In genomic region chr1:25189261-25189660, GRCm38 (mm10) we compare ENCODE assay signal across 13 mouse cellular contexts.
DNase-seq lines count a peak whose midpoint lies in the region; ATAC-seq lines count a peak whose summit lies in the region.
"Had no signal": no experiment of that assay in that cellular context is flagged by ENCODE, and none has a peak within 500 bp of the region (broad histone marks: within the 10 kb centered on the region; RNA-seq: fewer than 3 reads in every experiment).

No protein-coding gene starts in this region.

- peaks cover 14% of the 10 kb centered on the region for H3K4me1 ChIP-seq in midbrain, embryonic 13.5 days (replicated peaks)
- no peaks in the 10 kb centered on the region for H3K4me1 ChIP-seq in midbrain, embryonic 11.5 days (ENCODE audit: control insufficient read depth, insufficient read depth, low read length)
- peaks cover 10% of the 10 kb centered on the region; the same call in 1 of the 2 replicates for H3K4me1 ChIP-seq in embryonic facial prominence, embryonic 12.5 days
- H3K4me1 ChIP-seq in hindbrain, embryonic 16.5 days (ENCODE audit: control insufficient read depth, insufficient read depth, low read depth, low read length): no peaks in the 10 kb centered on the region
- no peaks in the 10 kb centered on the region for H3K4me1 ChIP-seq in neural tube, embryonic 11.5 days (ENCODE audit: control insufficient read depth, insufficient read depth, low read length)
- H3K4me1 ChIP-seq in liver, embryonic 12.5 days: no peaks in the 10 kb centered on the region
- H3K4me1 ChIP-seq: heart, embryonic 13.5 days had no signal

- no peak for DNase-seq in midbrain, embryonic 11.5 days (ENCODE audit: low spot score, missing footprints)
- DNase-seq in neural tube, embryonic 11.5 days (ENCODE audit: low spot score): peak; percentile 38
- DNase-seq in ovary, postnatal 10 days (ENCODE audit: low spot score): no peak
- no peak for DNase-seq in spleen, postnatal 36 days (ENCODE audit: low spot score in 2 of 2)
- DNase-seq: adrenal gland, postnatal 25 days; thymus, postnatal 36 days had no signal

- peak overlapping the region; percentile 41 for H3K27ac ChIP-seq in midbrain, embryonic 13.5 days
- H3K27ac ChIP-seq in midbrain, embryonic 11.5 days (ENCODE audit: low read depth, low read length): no peak overlapping the region
- H3K27ac ChIP-seq in embryonic facial prominence, embryonic 12.5 days: no peak overlapping the region
- H3K27ac ChIP-seq in hindbrain, embryonic 16.5 days (ENCODE audit: low read depth, low read length): peak overlapping the region; percentile 37; the same call in 1 of the 2 replicates
- no peak overlapping the region for H3K27ac ChIP-seq in neural tube, embryonic 11.5 days (ENCODE audit: low read depth, low read length)
- H3K27ac ChIP-seq in liver, embryonic 12.5 days: no peak overlapping the region
- H3K27ac ChIP-seq: heart, embryonic 13.5 days; liver, embryonic 14.5 days had no signal

- H3K9me3 ChIP-seq in midbrain, embryonic 13.5 days: no peaks in the 10 kb centered on the region
- no peaks in the 10 kb centered on the region for H3K9me3 ChIP-seq in midbrain, embryonic 11.5 days (ENCODE audit: control insufficient read depth, low read length)
- no peaks in the 10 kb centered on the region for H3K9me3 ChIP-seq in embryonic facial prominence, embryonic 12.5 days
- H3K9me3 ChIP-seq in hindbrain, embryonic 16.5 days (ENCODE audit: control insufficient read depth, low read length): no peaks in the 10 kb centered on the region
- no peaks in the 10 kb centered on the region for H3K9me3 ChIP-seq in neural tube, embryonic 11.5 days (ENCODE audit: control insufficient read depth, low read length)
- no peaks in the 10 kb centered on the region for H3K9me3 ChIP-seq in liver, embryonic 12.5 days (replicated peaks)
- H3K9me3 ChIP-seq: heart, embryonic 13.5 days had no signal

- 72% methylated on average over 9 of the region's 9 CpGs for WGBS in midbrain, embryonic 13.5 days
- WGBS in midbrain, embryonic 11.5 days: 78% methylated on average over 9 of the region's 9 CpGs
- WGBS in embryonic facial prominence, embryonic 12.5 days: 26% methylated on average over 9 of the region's 9 CpGs
- WGBS in hindbrain, embryonic 16.5 days: 54% methylated on average over 9 of the region's 9 CpGs
- WGBS in neural tube, embryonic 11.5 days: 60% methylated on average over 9 of the region's 9 CpGs
- 52% methylated on average over 9 of the region's 9 CpGs for WGBS in liver, embryonic 12.5 days (ENCODE audit: insufficient replicate concordance)

- ATAC-seq in midbrain, embryonic 13.5 days: no peak
- no peak for ATAC-seq in midbrain, embryonic 11.5 days (ENCODE audit: low FRiP score)
- no peak for ATAC-seq in embryonic facial prominence, embryonic 12.5 days (ENCODE audit: insufficient number of reproducible peaks, insufficient read depth, low FRiP score, low TSS enrichment)
- ATAC-seq in hindbrain, embryonic 16.5 days: 0 out of 2 replicates have a peak, but pooled peaks have one; percentile 21
- no peak for ATAC-seq in neural tube, embryonic 11.5 days (ENCODE audit: insufficient read depth, low FRiP score, low TSS enrichment)
- ATAC-seq in liver, embryonic 12.5 days: no peak
- ATAC-seq: CD4-positive, CD25-positive, alpha-beta regulatory T cell, adult 4 months had no signal

- no peaks in the 10 kb centered on the region for H3K27me3 ChIP-seq in midbrain, embryonic 13.5 days
- H3K27me3 ChIP-seq in midbrain, embryonic 11.5 days (ENCODE audit: control insufficient read depth, insufficient read depth, low read length): no peaks in the 10 kb centered on the region
- H3K27me3 ChIP-seq in embryonic facial prominence, embryonic 12.5 days: no peaks in the 10 kb centered on the region
- no peaks in the 10 kb centered on the region for H3K27me3 ChIP-seq in hindbrain, embryonic 16.5 days (replicated peaks; ENCODE audit: control insufficient read depth, insufficient read depth, low read length)
- H3K27me3 ChIP-seq in neural tube, embryonic 11.5 days (ENCODE audit: control insufficient read depth, insufficient read depth, low read length): no peaks in the 10 kb centered on the region
- no peaks in the 10 kb centered on the region for H3K27me3 ChIP-seq in liver, embryonic 12.5 days (replicated peaks)
- H3K27me3 ChIP-seq: heart, embryonic 13.5 days had no signal

- no peak overlapping the region for H3K4me2 ChIP-seq in midbrain, embryonic 13.5 days (replicated peaks)
- H3K4me2 ChIP-seq in midbrain, embryonic 11.5 days: no peak overlapping the region
- peak overlapping the region; percentile 13; the same call in 1 of the 2 replicates for H3K4me2 ChIP-seq in embryonic facial prominence, embryonic 12.5 days (replicated peaks)
- no peak overlapping the region for H3K4me2 ChIP-seq in hindbrain, embryonic 16.5 days (ENCODE audit: low read length)
- H3K4me2 ChIP-seq in neural tube, embryonic 11.5 days (ENCODE audit: low read depth): no peak overlapping the region
- H3K4me2 ChIP-seq in liver, embryonic 12.5 days: no peak overlapping the region
- H3K4me2 ChIP-seq: heart, embryonic 13.5 days had no signal

- H3K36me3 ChIP-seq in midbrain, embryonic 13.5 days: no peaks in the 10 kb centered on the region
- no peaks in the 10 kb centered on the region for H3K36me3 ChIP-seq in midbrain, embryonic 11.5 days (ENCODE audit: control insufficient read depth, insufficient read depth, low read length)
- no peaks in the 10 kb centered on the region for H3K36me3 ChIP-seq in embryonic facial prominence, embryonic 12.5 days
- no peaks in the 10 kb centered on the region for H3K36me3 ChIP-seq in hindbrain, embryonic 16.5 days (ENCODE audit: control insufficient read depth, insufficient read depth, low read length)
- no peaks in the 10 kb centered on the region for H3K36me3 ChIP-seq in neural tube, embryonic 11.5 days (ENCODE audit: control insufficient read depth, insufficient read depth, low read length)
- no peaks in the 10 kb centered on the region for H3K36me3 ChIP-seq in liver, embryonic 12.5 days
- H3K36me3 ChIP-seq: heart, embryonic 13.5 days had no signal

- no peak overlapping the region for H3K9ac ChIP-seq in midbrain, embryonic 13.5 days (replicated peaks)
- H3K9ac ChIP-seq in midbrain, embryonic 11.5 days (ENCODE audit: low read length): no peak overlapping the region
- H3K9ac ChIP-seq in embryonic facial prominence, embryonic 12.5 days: no peak overlapping the region
- no peak overlapping the region for H3K9ac ChIP-seq in hindbrain, embryonic 16.5 days (ENCODE audit: low read depth, low read length)
- no peak overlapping the region for H3K9ac ChIP-seq in neural tube, embryonic 11.5 days (ENCODE audit: low read length)
- H3K9ac ChIP-seq in liver, embryonic 12.5 days: no peak overlapping the region
- H3K9ac ChIP-seq: heart, embryonic 13.5 days; liver, embryonic 14.5 days had no signal

- H3K4me3 ChIP-seq in midbrain, embryonic 13.5 days (replicated peaks): no peak overlapping the region
- no peak overlapping the region for H3K4me3 ChIP-seq in midbrain, embryonic 11.5 days (ENCODE audit: low read depth, low read length)
- no peak overlapping the region for H3K4me3 ChIP-seq in embryonic facial prominence, embryonic 12.5 days
- no peak overlapping the region for H3K4me3 ChIP-seq in hindbrain, embryonic 16.5 days (ENCODE audit: low read length)
- H3K4me3 ChIP-seq in neural tube, embryonic 11.5 days (ENCODE audit: low read depth, low read length): no peak overlapping the region
- no peak overlapping the region for H3K4me3 ChIP-seq in liver, embryonic 12.5 days
- H3K4me3 ChIP-seq: heart, embryonic 13.5 days had no signal

Comparison
In these comparisons a context has a peak if more than half of its experiments do, and no peak if none do; other contexts are left out.
1. H3K27ac ChIP-seq: peak in midbrain, embryonic 13.5 days (single experiment) and hindbrain, embryonic 16.5 days (single experiment); none in midbrain, embryonic 11.5 days (single experiment), embryonic facial prominence, embryonic 12.5 days (single experiment), neural tube, embryonic 11.5 days (single experiment) and liver, embryonic 12.5 days (single experiment).